Mouse (Mus musculus): ENCODE data around the gene Gm45261.
A peak's percentile ranks its signal among the peaks of the same experiment; 100 is the strongest.

The Gm45261 gene

GRCm38 (mm10) chr1:80410229-80410973 is 50.8 kb downstream of the Gm45261 start:
- DNase-seq (ENCODE audit: low spot score), result no peak

DNA sequence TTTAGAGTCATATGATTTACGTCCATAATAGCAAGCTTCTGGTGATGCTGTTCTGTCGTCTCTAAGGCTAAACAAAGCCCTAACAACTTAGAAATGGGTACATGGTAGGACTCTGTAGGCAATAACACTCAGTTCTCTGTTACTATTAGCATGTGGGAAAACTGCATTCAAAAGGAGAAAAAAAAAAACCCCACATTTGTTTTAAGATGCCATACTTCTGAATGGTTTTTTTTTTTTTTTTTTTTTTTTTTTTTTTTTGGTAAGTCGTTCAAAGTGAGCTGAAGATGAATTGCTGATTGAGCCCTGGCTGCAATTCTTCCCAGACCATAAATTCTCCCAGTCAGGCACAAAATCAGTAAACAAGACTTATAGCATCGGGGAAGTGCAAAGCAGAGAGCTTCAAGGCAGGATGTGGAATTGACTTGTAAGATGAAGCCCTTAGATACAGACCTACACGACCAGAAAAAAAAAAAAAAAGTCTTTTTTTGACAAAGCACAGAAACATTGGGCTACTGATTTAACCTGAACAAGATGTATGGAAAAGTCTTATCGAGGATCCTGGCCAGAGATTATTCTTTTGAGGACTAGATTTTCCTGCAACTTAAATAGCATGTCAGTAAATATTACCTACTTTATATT is 51.7 kb downstream of the Gm45261 start:
- DNase-seq (ENCODE audit: low spot score), result no peak

DNA sequence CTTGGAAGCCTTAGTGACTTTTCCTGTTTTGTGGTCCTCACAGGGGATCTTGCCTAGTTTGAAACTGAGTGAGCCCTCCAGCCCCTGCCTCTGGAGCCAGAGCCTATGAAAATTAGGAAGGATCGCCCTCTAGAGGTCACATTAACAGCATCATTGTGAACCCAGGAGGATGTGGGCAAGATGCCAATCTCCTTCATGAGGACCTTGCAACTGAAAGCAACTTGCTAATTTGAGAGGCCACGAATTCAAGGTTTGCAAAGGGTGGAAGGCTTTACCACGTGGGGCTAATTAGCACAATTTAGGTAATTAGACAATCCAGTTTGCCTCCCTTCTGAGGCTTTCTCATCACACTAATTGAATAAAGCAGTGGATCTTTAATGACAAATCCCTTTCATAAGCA is 52.7 kb downstream of the Gm45261 start:
- DNase-seq (ENCODE audit: low spot score), result peak; percentile 6

- no peak for DNase-seq (ENCODE audit: low spot score)
Measured at GRCm38 (mm10) chr1:80404196-80404595, 57.1 kb downstream of the Gm45261 start.

DNA sequence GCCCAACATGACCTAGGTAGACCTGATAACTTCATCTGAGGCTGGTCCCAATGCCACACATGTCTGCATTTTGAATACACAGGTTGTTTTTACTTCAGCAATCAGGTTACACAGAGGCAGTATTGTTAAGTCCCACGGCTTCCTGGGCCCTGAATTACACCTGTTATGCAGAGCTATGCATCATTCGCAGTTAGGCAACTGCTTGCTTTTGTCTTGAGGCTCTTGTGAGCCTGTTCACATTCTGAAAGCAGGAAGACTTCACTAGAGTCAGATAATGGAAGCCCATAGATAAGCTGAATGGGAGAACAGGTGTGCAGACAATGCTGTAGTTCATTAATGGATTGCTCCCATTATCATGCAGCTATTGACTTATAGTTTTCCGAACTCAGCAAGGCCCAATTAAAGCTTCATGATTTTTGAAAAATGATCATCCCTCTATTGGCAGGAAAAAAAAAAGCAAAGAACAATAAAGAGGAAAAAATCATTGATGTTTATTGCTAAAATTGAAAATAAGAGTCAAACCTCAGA is 57.8 kb downstream of the Gm45261 start:
- DNase-seq (ENCODE audit: low spot score), result no peak

- DNase-seq (ENCODE audit: low spot score), result no peak
Measured at GRCm38 (mm10) chr1:80401961-80402360, 59.3 kb downstream of the Gm45261 start.
